Mouse (Mus musculus): ENCODE measurements at regions not wholly inside any gene's neighbourhood (a gene's known extent, or its start where the extent isn't known, plus 50 kb on each side); places are given as distances from the start of the nearest gene placed in this dataset.
A peak's percentile ranks its signal among the peaks of the same experiment; 100 is the strongest.

GRCm38 (mm10) chr12:9174327-9174726, 144.5 kb downstream of the Ttc32 start:
- DNase-seq (ENCODE audit: low read depth, low spot score) = peak; percentile 3

GRCm38 (mm10) chr12:9176198-9176597, 146.4 kb downstream of the Ttc32 start:
- DNase-seq (ENCODE audit: low read depth, low spot score) = no peak

DNA sequence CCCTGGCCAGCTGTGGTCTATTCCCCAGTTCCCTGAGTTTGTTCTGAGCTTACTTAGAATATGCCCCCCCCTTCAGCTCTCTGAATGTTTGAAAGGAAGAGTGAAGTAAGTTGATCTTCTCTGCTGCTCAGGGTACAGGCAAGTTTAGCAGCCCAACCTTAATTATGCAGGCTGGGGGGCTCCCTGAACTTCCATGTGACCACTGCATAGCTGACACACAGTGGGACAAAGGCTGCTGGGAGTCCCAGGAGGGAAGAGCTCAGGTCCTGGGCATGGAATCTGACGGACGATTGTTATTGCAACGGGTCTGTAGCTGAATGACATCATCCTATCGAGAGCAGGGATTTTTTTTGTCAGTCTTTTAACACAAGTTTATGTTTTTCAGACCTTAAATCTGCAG, 148.8 kb downstream of the Ttc32 start:
- no peak for DNase-seq (ENCODE audit: low read depth, low spot score)

DNA sequence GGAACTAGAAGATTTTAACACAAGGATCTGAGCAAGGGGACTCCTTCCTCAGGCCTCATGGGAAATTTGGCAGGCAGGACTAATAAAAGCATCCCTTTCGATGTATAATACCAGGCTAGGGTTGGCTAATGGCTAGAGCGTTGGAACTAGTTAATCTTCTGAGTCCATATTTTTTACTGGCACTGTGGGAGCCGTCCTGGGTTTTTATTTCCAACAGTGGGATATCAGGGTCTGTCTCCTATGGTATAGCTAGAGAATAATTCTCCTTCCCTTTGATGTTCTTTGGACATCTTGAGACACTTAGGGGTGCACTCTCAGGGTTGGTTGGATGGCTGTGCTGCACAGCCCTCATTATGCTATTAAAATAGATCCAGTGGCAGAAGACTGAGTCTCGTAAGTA, 150.9 kb downstream of the Ttc32 start:
- DNase-seq (ENCODE audit: low read depth, low spot score) = no peak

DNA sequence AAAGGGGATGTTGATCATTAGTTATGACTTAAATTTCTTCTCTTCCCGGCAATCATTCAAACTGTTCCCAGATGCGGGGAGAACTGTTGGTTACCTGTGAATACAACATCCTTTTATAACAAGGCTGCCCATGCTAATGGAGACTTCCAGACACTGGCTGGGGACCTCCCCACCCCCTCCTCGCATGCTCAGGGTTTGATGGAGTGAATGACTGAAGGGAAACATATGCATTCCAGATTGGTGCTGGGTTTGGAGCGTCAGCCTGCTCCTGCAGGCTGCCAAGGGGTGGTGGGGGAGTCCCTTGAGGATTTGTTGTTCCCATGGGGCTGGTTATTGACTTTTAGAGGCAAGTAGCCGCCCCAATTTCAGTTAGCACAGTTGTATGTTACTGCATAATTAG, 161.9 kb downstream of the Ttc32 start:
- DNase-seq (ENCODE audit: low read depth, low spot score) = no peak

DNA sequence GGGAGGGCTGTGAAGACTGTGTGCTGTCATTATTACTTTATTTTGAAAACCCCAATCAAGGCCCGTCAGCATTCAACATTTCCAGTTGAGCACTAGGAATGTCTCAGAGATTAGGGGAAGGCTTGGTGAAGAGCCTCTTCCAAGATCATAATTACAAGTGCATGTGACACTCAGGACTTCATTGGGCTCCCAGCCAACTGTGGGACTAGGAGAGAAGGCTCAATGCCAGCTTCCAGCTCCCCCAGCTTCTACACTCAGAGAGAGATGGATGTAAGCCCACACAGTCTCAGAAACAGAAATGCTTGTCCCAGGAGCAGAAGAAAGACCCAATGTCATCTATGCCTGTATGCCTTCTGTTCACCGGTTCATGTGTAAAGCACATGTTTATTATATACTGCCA, 169.5 kb downstream of the Ttc32 start:
- no peak for DNase-seq (ENCODE audit: low read depth, low spot score)

DNA sequence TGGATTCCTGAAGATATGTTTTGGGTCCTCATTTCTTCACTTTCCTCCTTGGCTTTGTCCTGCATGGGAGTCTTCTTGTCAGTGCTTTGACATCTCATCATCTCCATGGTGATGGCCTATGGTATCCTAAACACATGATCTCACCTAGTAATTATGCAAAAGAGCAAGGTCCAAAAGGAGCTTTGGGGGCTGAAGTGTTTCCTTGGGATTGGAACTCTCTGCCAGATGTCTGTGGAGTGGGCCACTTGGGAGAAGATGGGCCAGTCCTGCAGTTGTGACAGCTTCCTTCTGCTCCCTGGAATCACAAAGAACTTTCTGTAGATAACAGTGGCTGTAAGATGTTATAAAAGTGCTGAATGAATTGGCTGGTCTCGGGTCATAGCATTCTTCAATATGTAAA, 182.4 kb downstream of the Ttc32 start:
- DNase-seq (ENCODE audit: low read depth, low spot score) = no peak

DNA sequence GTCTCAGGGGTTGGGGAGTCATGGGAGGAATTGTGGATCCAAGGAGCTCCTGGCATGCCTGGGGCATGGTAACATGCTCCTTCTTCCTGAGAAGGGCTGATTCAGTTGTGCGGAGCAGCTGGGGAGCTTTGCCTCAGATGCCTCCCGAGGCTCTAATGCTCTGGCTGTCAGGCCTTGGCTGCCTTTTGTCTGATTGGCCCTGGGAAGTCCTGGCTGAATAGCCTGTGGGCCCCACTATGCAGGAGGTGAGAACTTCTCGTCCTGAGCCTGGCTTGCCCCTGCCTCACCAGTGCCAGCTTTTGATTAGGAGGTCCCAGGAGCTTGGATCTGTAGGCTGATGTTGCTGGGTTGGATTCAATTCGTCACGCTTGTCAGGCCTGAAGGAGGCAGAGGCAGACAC, 195.2 kb downstream of the Ttc32 start:
- no peak for DNase-seq (ENCODE audit: low read depth, low spot score)

DNA sequence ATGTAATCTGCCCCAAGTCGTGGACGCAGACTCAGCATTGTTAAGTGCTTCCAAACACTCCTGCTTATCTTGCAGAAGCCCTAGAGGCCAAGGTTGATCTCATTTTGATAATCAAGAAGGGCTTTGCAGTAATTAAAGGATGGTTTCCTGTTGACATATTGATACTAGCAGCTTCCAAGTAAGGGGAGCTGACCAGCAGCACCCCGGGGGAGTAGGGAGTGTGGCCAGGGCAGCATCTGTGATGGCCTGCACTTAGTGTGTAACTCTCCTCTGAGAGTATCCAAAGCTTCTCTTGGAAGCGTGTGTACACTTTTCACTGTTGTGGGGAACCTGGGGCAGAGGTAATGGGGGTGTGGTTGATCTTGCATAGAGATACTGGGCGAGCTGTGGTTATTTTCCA, 198.1 kb downstream of the Ttc32 start:
- DNase-seq (ENCODE audit: low read depth, low spot score) = no peak

- DNase-seq (ENCODE audit: low read depth, low spot score) = no peak
These were observed 198.7 kb downstream of the Ttc32 start for GRCm38 (mm10) chr12:9228486-9228885.

- DNase-seq (ENCODE audit: low read depth, low spot score) = no peak
These were observed 200.2 kb downstream of the Ttc32 start for GRCm38 (mm10) chr12:9229981-9230380.

GRCm38 (mm10) chr12:9230576-9230975, 200.8 kb downstream of the Ttc32 start:
- no peak for DNase-seq (ENCODE audit: low read depth, low spot score)

- no peak for DNase-seq (ENCODE audit: low read depth, low spot score)
These were observed 202.6 kb downstream of the Ttc32 start for GRCm38 (mm10) chr12:9232431-9232830.

- no peak for DNase-seq (ENCODE audit: low read depth, low spot score)
These were observed 206.1 kb downstream of the Ttc32 start for GRCm38 (mm10) chr12:9235866-9236265.

GRCm38 (mm10) chr12:9237538-9237937, 207.7 kb downstream of the Ttc32 start:
- DNase-seq (ENCODE audit: low read depth, low spot score) = no peak

DNA sequence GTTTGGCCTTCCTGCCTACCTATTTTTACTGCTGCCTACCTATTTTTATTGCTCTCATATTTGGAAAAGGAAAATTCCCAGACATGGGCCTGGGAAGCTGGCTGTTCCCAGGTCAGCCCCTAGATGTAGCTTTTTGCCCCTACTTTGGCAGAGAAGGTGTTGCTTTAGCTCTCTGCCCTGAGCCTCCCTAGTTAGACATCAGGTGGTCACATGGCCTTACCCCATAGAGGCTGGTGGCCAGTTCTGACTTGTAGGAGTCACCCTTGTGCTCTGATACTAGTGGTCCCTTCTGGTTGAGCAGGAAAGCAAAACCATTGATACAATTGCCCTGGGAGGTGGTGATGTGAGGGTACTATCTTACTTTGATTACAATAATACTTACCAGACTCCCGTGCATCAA, 208.2 kb downstream of the Ttc32 start:
- DNase-seq (ENCODE audit: low read depth, low spot score) = no peak

- DNase-seq (ENCODE audit: low read depth, low spot score) = no peak
These were observed 217.7 kb downstream of the Ttc32 start for GRCm38 (mm10) chr12:9247506-9247905.

GRCm38 (mm10) chr12:9251772-9252171, 222.0 kb downstream of the Ttc32 start:
- no peak for DNase-seq (ENCODE audit: low read depth, low spot score)

DNA sequence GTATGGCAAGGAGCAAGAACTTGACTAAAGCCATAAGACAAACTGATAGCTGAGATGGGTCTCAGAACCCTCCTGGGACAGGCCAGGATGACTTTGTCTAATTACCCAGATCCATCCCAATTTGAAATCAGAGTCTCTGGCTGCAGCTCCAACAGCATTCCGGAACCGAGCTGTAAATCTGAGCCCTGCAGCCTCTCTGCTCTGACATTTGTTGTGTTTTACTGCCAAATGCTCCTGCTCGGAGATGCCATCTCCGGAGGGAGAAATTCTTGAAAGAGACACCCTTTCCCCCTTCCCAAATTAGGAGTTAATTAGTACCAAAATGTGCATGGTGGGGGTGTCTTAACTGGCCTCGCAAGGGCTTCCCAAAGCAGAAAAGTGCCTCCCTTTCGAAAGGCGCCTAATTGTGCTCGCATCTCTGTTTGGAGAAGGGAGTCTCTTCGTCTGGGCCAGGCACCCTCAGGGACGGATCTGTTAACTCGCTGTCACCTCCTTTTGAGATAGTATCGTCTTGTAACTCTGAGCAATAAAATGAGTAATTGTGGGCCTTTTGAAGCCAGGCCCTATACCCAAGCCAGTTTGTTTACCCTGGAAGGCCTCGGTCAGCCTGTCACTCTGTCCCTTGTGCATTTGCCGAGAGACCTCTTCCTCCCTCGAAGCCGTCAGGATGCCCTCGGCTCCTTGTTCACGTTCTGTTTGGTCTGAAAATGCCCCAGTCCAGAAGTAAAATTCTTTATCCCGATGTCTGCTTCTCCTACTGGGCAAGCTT, 223.7 kb downstream of the Ttc32 start:
- DNase-seq (ENCODE audit: low read depth, low spot score) = no peak

DNA sequence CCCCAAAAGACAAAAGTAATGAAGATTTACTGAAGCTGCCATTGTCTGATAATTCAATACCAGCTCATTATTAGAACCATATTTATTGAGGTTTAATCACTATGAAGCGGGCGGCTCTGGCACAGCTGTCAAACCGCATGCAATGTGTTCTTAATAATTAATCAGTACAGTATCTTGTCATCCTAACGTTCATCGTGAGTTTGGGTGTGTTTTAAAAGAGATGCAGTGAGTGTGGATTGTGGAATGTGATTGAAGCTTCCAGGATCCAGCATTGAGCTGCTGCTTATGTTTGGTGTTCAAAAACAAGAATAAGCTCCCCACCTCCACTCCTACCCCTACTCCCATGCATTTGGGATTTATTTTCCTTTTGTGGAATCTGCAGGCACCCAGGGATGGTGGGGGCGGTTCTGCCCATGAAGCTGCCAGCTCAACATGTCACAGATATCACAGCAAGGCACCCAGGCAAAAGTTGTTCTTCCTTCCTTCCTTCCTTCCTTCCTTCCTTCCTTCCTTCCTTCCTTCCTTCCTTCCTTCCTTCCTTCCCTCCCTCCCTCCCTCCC, 224.6 kb downstream of the Ttc32 start:
- DNase-seq (ENCODE audit: low read depth, low spot score) = no peak

- DNase-seq (ENCODE audit: low read depth, low spot score) = no peak
These were observed 226.1 kb downstream of the Ttc32 start for GRCm38 (mm10) chr12:9255661-9256486.

GRCm38 (mm10) chr12:9256487-9256820, 226.7 kb downstream of the Ttc32 start:
- DNase-seq (ENCODE audit: low read depth, low spot score) = no peak

DNA sequence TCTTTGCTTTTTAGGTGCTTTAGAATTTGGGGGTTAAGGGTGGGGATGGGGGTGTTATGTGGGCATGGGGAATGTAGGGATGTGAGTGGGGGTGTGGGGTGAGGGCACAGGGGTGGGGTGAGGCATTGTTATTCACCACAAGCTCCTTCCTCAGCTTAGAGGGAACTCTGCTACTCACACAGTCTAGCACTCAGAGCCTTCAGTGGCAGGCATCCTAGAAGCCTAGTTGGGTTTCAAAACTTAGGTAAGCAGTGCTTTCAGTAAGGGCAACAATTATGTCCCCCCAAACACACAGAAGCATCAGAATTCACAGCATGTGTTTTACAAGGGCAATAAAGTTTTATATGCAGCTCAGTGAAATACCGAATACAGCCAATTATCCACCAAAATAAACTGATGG, 228.4 kb downstream of the Ttc32 start:
- no peak for DNase-seq (ENCODE audit: low read depth, low spot score)
